In the genomic region with DNA sequence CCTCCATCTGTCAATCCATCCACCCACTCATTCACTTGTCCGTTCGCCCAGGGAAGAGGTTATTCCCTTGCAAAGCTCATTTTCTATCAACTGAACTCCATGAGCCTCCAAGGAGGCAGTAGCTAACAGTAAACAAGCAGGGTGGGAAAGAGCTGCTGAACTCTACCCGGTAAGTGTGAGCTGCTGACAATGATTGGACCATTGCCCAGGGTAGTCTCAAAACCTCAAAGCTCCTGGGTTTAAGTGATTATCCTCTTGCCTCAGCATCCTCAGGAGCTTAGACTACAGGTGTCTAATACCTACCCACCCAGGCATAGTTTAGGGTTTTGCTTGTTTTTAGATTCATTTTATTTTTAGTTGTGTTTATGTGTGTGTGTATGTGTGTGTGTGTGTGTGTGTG, we compare ENCODE assay signal across 18 mouse cellular contexts.
"Had no signal": no experiment of that assay in that cellular context is flagged by ENCODE, and none has a peak within 500 bp of the region (broad histone marks: within the 10 kb centered on the region; RNA-seq: fewer than 3 reads in every experiment).

No protein-coding gene starts in this region.

- H3K4me3 ChIP-seq: lung, embryonic 15.5 days; midbrain, embryonic 10.5 days; midbrain, embryonic 12.5 days; myocyte; neural tube, embryonic 13.5 days; neural tube, embryonic 15.5 days; stomach, embryonic 15.5 days had no signal

- H3K4me1 ChIP-seq: lung, embryonic 15.5 days; midbrain, embryonic 10.5 days; stomach, embryonic 15.5 days had no signal

- H3K27me3 ChIP-seq: lung, embryonic 15.5 days; midbrain, embryonic 12.5 days; neural tube, embryonic 13.5 days; neural tube, embryonic 15.5 days; stomach, embryonic 15.5 days had no signal

- ATAC-seq: lung, postnatal 0 days had no signal

- H3K27ac ChIP-seq: liver, embryonic 14.5 days; lung, embryonic 15.5 days; macrophage; midbrain, embryonic 10.5 days; midbrain, embryonic 12.5 days; neural tube, embryonic 13.5 days; neural tube, embryonic 15.5 days; stomach, embryonic 15.5 days; stomach, postnatal 0 days had no signal

- H3K36me3 ChIP-seq: lung, embryonic 15.5 days; midbrain, embryonic 10.5 days; midbrain, embryonic 12.5 days; neural tube, embryonic 15.5 days had no signal

- H3K9me3 ChIP-seq: lung, embryonic 15.5 days; midbrain, embryonic 10.5 days; midbrain, embryonic 12.5 days; neural tube, embryonic 13.5 days; neural tube, embryonic 15.5 days; stomach, embryonic 15.5 days had no signal

- H3K4me2 ChIP-seq: lung, embryonic 15.5 days; midbrain, embryonic 12.5 days; neural tube, embryonic 13.5 days; neural tube, embryonic 15.5 days; stomach, embryonic 15.5 days had no signal

- H3K9ac ChIP-seq: liver, embryonic 14.5 days; lung, embryonic 15.5 days; midbrain, embryonic 12.5 days; neural tube, embryonic 13.5 days; neural tube, embryonic 15.5 days; stomach, embryonic 15.5 days had no signal

- DNase-seq: lung, adult 18-20 months; lung, postnatal 14 days; lung, postnatal 36 days; right cerebral cortex, postnatal 14 days; thymus, adult 2 months; thymus, postnatal 25 days; thymus, postnatal 4 days had no signal
